Mouse (Mus musculus) neural tube, embryonic 14.5 days (tissue): ENCODE results near the gene Zfyve9. TPM values are rescaled to one million over a fixed set of nuclear protein-coding genes. Genes with fewer than 3 reads are reported as not detected.

Experiments
- ATAC-seq: fragments of 200-750 bp; cut with Nextera tagmentation; 2 replicates; pipeline ENCODE4 v1.8.0; 2017; ENCODE audit warnings: low read depth, mild to moderate bottlenecking, moderate TSS enrichment, moderate library complexity
- H3K27ac ChIP-seq: fragments of 300-500 bp; sonication (generic); 2 replicates; pipeline ENCODE4 v1.5.1; 2014; ENCODE audit warnings: low read depth, mild to moderate bottlenecking, control low read depth, low read length, moderate library complexity, mixed read lengths
- H3K27me3 ChIP-seq: fragments of 300-500 bp; sonication (generic); 2 replicates; pipeline ENCODE4 v1.6.1; 2014; ENCODE audit warnings: low read length; ENCODE audit not compliant: control insufficient read depth, insufficient read depth
- H3K36me3 ChIP-seq: fragments of 300-500 bp; sonication (generic); 2 replicates; pipeline ENCODE4 v1.6.1; 2014; ENCODE audit warnings: low read length, mixed read lengths; ENCODE audit not compliant: control insufficient read depth, insufficient read depth
- H3K4me1 ChIP-seq: fragments of 300-500 bp; sonication (generic); 2 replicates; pipeline ENCODE4 v1.6.1; 2014; ENCODE audit warnings: low read length; ENCODE audit not compliant: control insufficient read depth, insufficient read depth
- H3K4me2 ChIP-seq: fragments of 300-500 bp; sonication (generic); 2 replicates; pipeline ENCODE4 v1.6.1; 2014; ENCODE audit warnings: mild to moderate bottlenecking, low read depth, low read length, control low read depth
- H3K4me3 ChIP-seq: fragments of 300-500 bp; sonication (generic); 2 replicates; pipeline ENCODE4 v1.5.1; 2014; ENCODE audit warnings: low read depth, low read length, control low read depth, mixed read lengths
- H3K9ac ChIP-seq: fragments of 300-500 bp; sonication (generic); replicated peaks from 2 replicates; pipeline ENCODE4 v1.6.1; 2014; ENCODE audit warnings: low read depth, mild to moderate bottlenecking, control low read depth, low read length, mixed read lengths
- H3K9me3 ChIP-seq: fragments of 300-500 bp; sonication (generic); 2 replicates; pipeline ENCODE4 v1.6.1; 2016; ENCODE audit warnings: low read length; ENCODE audit not compliant: control insufficient read depth
- WGBS: fragments of 180-500 bp; shearing (Covaris S2); extraction: QIAGEN DNeasy Blood & Tissue Kit; methylation state at CpG from one replicate; pipeline ENCODE4 v1.1.7; 2014; 5-methylcytosine and 5-hydroxymethylcytosine counted together
- polyA plus RNA-seq: library from polyadenylated mRNA; unstranded; fragments of >200 nt; fragmentation: Nextera tagmentation; extraction: Ambion mirVana; gene quantifications from 2 replicates; pipeline ENCODE4 v1.2.1, GENCODE M21; 2014

The Zfyve9 gene
- polyA plus RNA-seq, 1 experiment from 2014 or later: 14.5 TPM

DNA sequence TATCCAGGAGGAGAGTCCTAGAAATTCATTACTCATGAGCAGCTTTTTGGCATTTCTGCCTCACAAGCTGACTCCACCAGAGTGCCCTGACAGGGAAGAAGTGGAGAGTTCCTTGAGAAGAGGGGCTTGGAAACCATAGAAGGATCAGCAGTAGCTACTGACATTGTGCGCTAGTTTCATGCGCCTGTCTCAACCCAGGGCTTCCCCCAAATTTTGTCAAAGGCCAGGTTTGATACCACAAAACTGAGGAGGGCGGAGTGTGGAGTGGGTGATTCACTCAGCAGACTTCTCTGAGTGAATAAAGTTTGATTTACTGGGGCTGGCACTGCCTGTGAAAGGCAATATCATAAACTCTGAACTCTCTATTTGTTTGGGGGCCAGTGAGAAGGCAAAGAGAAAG is 171.9 kb downstream of the Zfyve9 start:
- Histone ChIP-seq H3K27ac (no peak overlapping the region), H3K27me3 (no peaks in the 10 kb centered on the region), H3K9me3 (no peaks in the 10 kb centered on the region), H3K9ac (no peak overlapping the region), H3K36me3 (peaks cover 3% of the 10 kb centered on the region; the same call in 1 of the 2 replicates), H3K4me2 (no peak overlapping the region), H3K4me1 (no peaks in the 10 kb centered on the region), H3K4me3 (no peak overlapping the region)
- ATAC-seq: no peak
- WGBS: 96% methylated on average over 3 of the region's 3 CpGs

DNA sequence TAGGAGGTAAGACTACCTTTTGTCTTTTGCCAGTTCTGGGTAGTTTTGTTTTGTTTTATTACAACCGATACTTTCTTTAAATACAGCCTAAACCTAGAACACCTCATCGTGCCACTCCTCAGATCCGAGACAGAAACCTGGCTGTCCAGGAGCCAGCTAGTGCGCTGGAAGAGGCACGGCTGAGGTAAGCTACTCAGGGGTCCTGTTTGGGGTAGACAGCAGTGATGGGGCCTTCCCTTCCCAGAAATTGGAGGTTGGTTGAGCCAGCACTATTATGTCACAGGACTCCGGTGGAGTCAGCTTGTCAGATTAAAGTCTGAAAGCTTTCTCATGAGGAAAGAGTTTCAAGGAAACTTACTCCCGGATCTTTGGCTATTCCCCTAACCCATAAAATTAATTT is 178.7 kb downstream of the Zfyve9 start:
- H3K27ac ChIP-seq: no peak overlapping the region
- no peak overlapping the region for H3K4me3 ChIP-seq
- H3K9ac ChIP-seq: no peak overlapping the region
- 92% methylated on average over 7 of the region's 7 CpGs for WGBS
- peaks cover 3% of the 10 kb centered on the region; the same call in 1 of the 2 replicates for H3K36me3 ChIP-seq
- no peak for ATAC-seq
- H3K9me3 ChIP-seq: no peaks in the 10 kb centered on the region
- no peaks in the 10 kb centered on the region for H3K4me1 ChIP-seq
- H3K4me2 ChIP-seq: no peak overlapping the region
- no peaks in the 10 kb centered on the region for H3K27me3 ChIP-seq

DNA sequence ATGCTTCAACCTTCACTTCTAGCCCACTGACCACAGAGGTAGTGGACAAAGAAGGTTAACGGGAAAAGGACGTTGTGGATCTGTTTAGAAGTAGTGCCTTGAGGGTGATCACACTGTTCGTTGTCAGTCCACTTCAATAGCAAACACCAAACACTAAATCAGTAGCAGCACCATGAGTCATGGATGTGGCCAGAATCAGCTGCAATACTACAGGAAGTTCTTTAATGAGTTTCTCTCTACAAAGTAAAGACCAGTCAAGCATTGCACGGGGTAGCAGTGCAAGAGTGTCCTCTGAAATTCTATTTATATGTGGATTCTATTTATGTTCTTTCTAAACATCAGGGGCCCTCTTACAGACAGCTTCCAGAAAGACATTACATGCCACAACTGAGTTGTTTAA is 182.3 kb downstream of the Zfyve9 start:
- no peaks in the 10 kb centered on the region for H3K9me3 ChIP-seq
- H3K4me2 ChIP-seq: no peak overlapping the region
- 92% methylated on average over 4 of the region's 4 CpGs for WGBS
- H3K4me1 ChIP-seq: no peaks in the 10 kb centered on the region
- no peaks in the 10 kb centered on the region for H3K36me3 ChIP-seq
- H3K9ac ChIP-seq: no peak overlapping the region
- no peak for ATAC-seq
- no peak overlapping the region for H3K4me3 ChIP-seq
- H3K27ac ChIP-seq: no peak overlapping the region
- H3K27me3 ChIP-seq: no peaks in the 10 kb centered on the region

DNA sequence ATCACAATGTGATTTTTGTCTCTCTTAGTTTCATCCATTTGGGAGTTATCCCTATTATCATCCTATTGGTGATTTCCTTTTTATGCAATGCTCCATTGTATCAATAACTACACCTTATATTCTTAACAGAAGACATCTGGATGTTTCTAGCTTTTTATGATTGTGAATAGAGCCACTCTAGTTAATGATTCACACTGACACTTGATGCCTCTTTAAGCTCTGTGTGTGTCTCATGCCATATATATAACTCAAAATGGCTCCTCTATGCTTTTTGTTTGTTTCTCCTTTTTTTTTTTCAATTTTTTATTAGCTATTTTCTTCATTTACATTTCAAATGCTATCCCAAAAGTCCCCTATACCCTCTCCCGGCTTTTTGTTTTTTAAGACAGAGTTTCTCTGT is 184.8 kb downstream of the Zfyve9 start:
- Histone ChIP-seq H3K27ac (no peak overlapping the region), H3K36me3 (no peaks in the 10 kb centered on the region), H3K4me1 (no peaks in the 10 kb centered on the region), H3K9me3 (no peaks in the 10 kb centered on the region), H3K4me3 (no peak overlapping the region), H3K27me3 (no peaks in the 10 kb centered on the region), H3K4me2 (no peak overlapping the region), H3K9ac (no peak overlapping the region)
- WGBS: 87% methylated on average over 1 of the region's 1 CpGs
- ATAC-seq: no peak

DNA sequence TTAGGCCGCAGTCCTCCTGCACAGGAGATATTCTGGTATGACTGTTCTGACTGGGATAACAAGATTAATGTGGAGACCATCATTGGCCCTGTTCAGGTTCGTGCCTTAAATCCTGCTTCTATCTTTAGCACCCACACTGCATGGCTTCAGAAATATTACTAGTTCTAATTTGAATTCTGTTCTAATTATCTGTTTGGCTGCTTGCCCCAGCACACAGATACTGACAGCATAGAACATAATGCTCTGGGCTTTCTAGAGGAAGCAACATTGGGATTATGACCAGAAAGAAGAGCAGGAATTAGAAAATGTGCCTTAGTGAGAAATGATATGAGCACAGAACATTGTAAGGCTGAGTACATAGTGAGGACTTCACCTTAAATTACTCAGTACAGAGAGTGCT is 187.2 kb downstream of the Zfyve9 start:
- H3K9me3 ChIP-seq: no peaks in the 10 kb centered on the region
- no peak overlapping the region for H3K9ac ChIP-seq
- H3K27me3 ChIP-seq: no peaks in the 10 kb centered on the region
- H3K4me3 ChIP-seq: no peak overlapping the region
- H3K4me1 ChIP-seq: no peaks in the 10 kb centered on the region
- H3K27ac ChIP-seq: no peak overlapping the region
- no peak for ATAC-seq
- WGBS: 91% methylated on average over 2 of the region's 2 CpGs
- H3K36me3 ChIP-seq: no peaks in the 10 kb centered on the region
- H3K4me2 ChIP-seq: no peak overlapping the region

Other genes starting within 250 kb of the Zfyve9 start
- 78.9 and 82.5 TPM in 2 replicates for gene Prpf38a, start 201.5 kb downstream of the Zfyve9 start, polyA plus RNA-seq
- 2.0 and 2.1 TPM in 2 replicates for gene Orc1, start 201.4 kb downstream of the Zfyve9 start, polyA plus RNA-seq
- 16.5 and 23.0 TPM in 2 replicates for gene Cc2d1b, start 160.9 kb downstream of the Zfyve9 start, polyA plus RNA-seq
- gene 3110021N24Rik, start 61.1 kb downstream of the Zfyve9 start, polyA plus RNA-seq: 2.5 and 4.7 TPM in 2 replicates
- 194 and 196 TPM in 2 replicates for gene Btf3l4, start 52.8 kb upstream of the Zfyve9 start, polyA plus RNA-seq
- 75.7 and 82.3 TPM in 2 replicates for gene Txndc12, start 53.8 kb upstream of the Zfyve9 start, polyA plus RNA-seq
- gene Kti12, start 67.0 kb upstream of the Zfyve9 start, polyA plus RNA-seq: 24.7 and 27.8 TPM in 2 replicates
- 0.60 and 1.6 TPM in 2 replicates for gene A730015C16Rik, start 67.8 kb upstream of the Zfyve9 start, polyA plus RNA-seq
- gene Rab3b, start 98.3 kb upstream of the Zfyve9 start, polyA plus RNA-seq: 141 and 213 TPM in 2 replicates
- gene Nrd1, start 219.9 kb upstream of the Zfyve9 start, polyA plus RNA-seq: 67.4 and 72.6 TPM in 2 replicates